ENCODE assay signal across 8 mouse cellular contexts in genomic region chr13:99343876-99344598, GRCm38 (mm10). TPM values are rescaled to one million over a fixed set of nuclear protein-coding genes. Genes with fewer than 3 reads are reported as not detected.
DNase-seq lines count a peak whose midpoint lies in the region; ATAC-seq and TF ChIP-seq lines count a peak whose summit lies in the region.

No protein-coding gene starts in this region.

- no peaks in the 10 kb centered on the region for H3K27me3 ChIP-seq in hindbrain, postnatal 0 days (ENCODE audit: insufficient read depth, low read length)
- no peaks in the 10 kb centered on the region for H3K27me3 ChIP-seq in midbrain, embryonic 10.5 days (ENCODE audit: low read depth, poor library complexity, severe bottlenecking)

- TF ChIP-seq CTCF in hindbrain, postnatal 0 days (IDR thresholded peaks at IDR 0.05; ENCODE audit: low read depth): no peak

- 3% methylated on average over 29 of the region's 30 CpGs for WGBS in hindbrain, postnatal 0 days
- 3% methylated on average over 30 of the region's 30 CpGs for WGBS in midbrain, embryonic 10.5 days

- intact Hi-C loops in left cerebral cortex, postnatal 4 days (cut with DNase I): no loop called here

- H3K9me3 ChIP-seq in hindbrain, postnatal 0 days (ENCODE audit: low read length): no peaks in the 10 kb centered on the region
- no peaks in the 10 kb centered on the region for H3K9me3 ChIP-seq in midbrain, embryonic 10.5 days (replicated peaks)

- peak; percentile 86 for ATAC-seq in hindbrain, postnatal 0 days

- H3K4me2 ChIP-seq in hindbrain, postnatal 0 days (ENCODE audit: low read depth, low read length): peak overlapping the region; percentile 80

- H3K9ac ChIP-seq in hindbrain, postnatal 0 days (replicated peaks; ENCODE audit: low read length): peak overlapping the region; percentile 89

- H3K4me3 ChIP-seq in hindbrain, postnatal 0 days (ENCODE audit: low read length): peak overlapping the region; percentile 91
- peak overlapping the region; percentile 90 for H3K4me3 ChIP-seq in midbrain, embryonic 10.5 days

- H3K27ac ChIP-seq in hindbrain, postnatal 0 days: peak overlapping the region; percentile 92
- H3K27ac ChIP-seq in midbrain, embryonic 10.5 days (replicated peaks): peak overlapping the region; percentile 95

- H3K4me1 ChIP-seq in hindbrain, postnatal 0 days (ENCODE audit: insufficient read depth, low read length): peaks cover 4% of the 10 kb centered on the region
- peaks cover 20% of the 10 kb centered on the region for H3K4me1 ChIP-seq in midbrain, embryonic 10.5 days

- H3K36me3 ChIP-seq in hindbrain, postnatal 0 days (ENCODE audit: insufficient read depth, low read length): peaks cover 31% of the 10 kb centered on the region
- peaks cover 62% of the 10 kb centered on the region for H3K36me3 ChIP-seq in midbrain, embryonic 10.5 days

- peak; percentile 17 to 33 for DNase-seq in layer of hippocampus, adult 8-10 months (ENCODE audit: low spot score in 2 of 2)
- no peak for DNase-seq in layer of hippocampus, adult 18-20 months (ENCODE audit: low spot score in 2 of 2)
- peak; percentile 8 for DNase-seq in c-Kit-negative CD71-positive TER-119-positive erythroid progenitor cells, embryonic 14.5 days (ENCODE audit: low read depth, low spot score)
- no peak for DNase-seq in hindbrain, postnatal 0 days (ENCODE audit: low spot score)
- no peak for DNase-seq in midbrain, embryonic 10.5 days (ENCODE audit: low spot score)
- no peak for DNase-seq in right cerebral cortex, postnatal 14 days
- DNase-seq in left cerebral cortex, postnatal 4 days: no peak
- DNase-seq in cerebellum, adult 11 months: no peak

RNA-seq across cellular contexts. Expression of gene Ptcd2, which starts 0.5 kb away (rescaled TPM):
- total RNA-seq in layer of hippocampus, adult 8-10 months (2022): 10 to 100 TPM; 26.4 to 35.2 (median 29.1) TPM
- 10 to 100 TPM; 28.9 to 30.1 TPM for total RNA-seq in layer of hippocampus, adult 18-20 months (2021)
- 29.3 and 38.2 TPM in 2 replicates for total RNA-seq in hindbrain, postnatal 0 days (2014; rRNA removed)
- polyA plus RNA-seq in hindbrain, postnatal 0 days (2015; fragmentation: Nextera tagmentation; extraction: Ambion mirVana): 51.2 and 52.8 TPM in 2 replicates
- 53.2 and 54.4 TPM in 2 replicates for polyA plus RNA-seq in midbrain, embryonic 10.5 days (2016; fragmentation: Nextera tagmentation; extraction: Ambion mirVana)
- 10 to 100 TPM; 31.7 to 33.5 TPM for total RNA-seq in left cerebral cortex, postnatal 4 days (2021)

RNA-seq across cellular contexts. Expression of gene Mrps27, which starts 0.5 kb away (rescaled TPM):
- total RNA-seq in layer of hippocampus, adult 8-10 months (2022): 10 to 100 TPM; 23.5 to 32.8 (median 26.8) TPM
- total RNA-seq in layer of hippocampus, adult 18-20 months (2021): 10 to 100 TPM; 26.5 to 29.9 TPM
- total RNA-seq in hindbrain, postnatal 0 days (2014; rRNA removed): 16.2 and 17.5 TPM in 2 replicates
- 41.3 and 41.7 TPM in 2 replicates for polyA plus RNA-seq in hindbrain, postnatal 0 days (2015; fragmentation: Nextera tagmentation; extraction: Ambion mirVana)
- 73.9 and 79.9 TPM in 2 replicates for polyA plus RNA-seq in midbrain, embryonic 10.5 days (2016; fragmentation: Nextera tagmentation; extraction: Ambion mirVana)
- total RNA-seq in left cerebral cortex, postnatal 4 days (2021): 10 to 100 TPM; 28.3 to 28.7 TPM

Comparison
In these comparisons a context has a peak if more than half of its experiments do, and no peak if none do; other contexts are left out.
1. DNase-seq: peak in layer of hippocampus, adult 8-10 months (2 of 2) and c-Kit-negative CD71-positive TER-119-positive erythroid progenitor cells, embryonic 14.5 days (single experiment); none in layer of hippocampus, adult 18-20 months (0 of 2), hindbrain, postnatal 0 days (single experiment), midbrain, embryonic 10.5 days (single experiment), right cerebral cortex, postnatal 14 days (single experiment), left cerebral cortex, postnatal 4 days (single experiment) and cerebellum, adult 11 months (single experiment).